Mouse (Mus musculus): ENCODE results near the gene Szt2. TPM values are rescaled to one million over a fixed set of nuclear protein-coding genes. Genes with fewer than 3 reads are reported as not detected.

Gene Szt2
- total RNA-seq, 2 experiments from 2014 or later: 13.3 to 14.1 TPM

- no peak for ATAC-seq (replicated peaks; ENCODE audit: low FRiP score, poor library complexity, severe bottlenecking)
Observed at GRCm38 (mm10) chr4:118416329-118416728, 7.3 kb upstream of the Szt2 start.

- no peak for ATAC-seq (replicated peaks; ENCODE audit: low FRiP score, poor library complexity, severe bottlenecking)
Observed at GRCm38 (mm10) chr4:118415779-118416178, 6.7 kb upstream of the Szt2 start.

- ATAC-seq (replicated peaks; ENCODE audit: low FRiP score, poor library complexity, severe bottlenecking): no peak
Observed at GRCm38 (mm10) chr4:118413553-118413952, 4.5 kb upstream of the Szt2 start.

DNA sequence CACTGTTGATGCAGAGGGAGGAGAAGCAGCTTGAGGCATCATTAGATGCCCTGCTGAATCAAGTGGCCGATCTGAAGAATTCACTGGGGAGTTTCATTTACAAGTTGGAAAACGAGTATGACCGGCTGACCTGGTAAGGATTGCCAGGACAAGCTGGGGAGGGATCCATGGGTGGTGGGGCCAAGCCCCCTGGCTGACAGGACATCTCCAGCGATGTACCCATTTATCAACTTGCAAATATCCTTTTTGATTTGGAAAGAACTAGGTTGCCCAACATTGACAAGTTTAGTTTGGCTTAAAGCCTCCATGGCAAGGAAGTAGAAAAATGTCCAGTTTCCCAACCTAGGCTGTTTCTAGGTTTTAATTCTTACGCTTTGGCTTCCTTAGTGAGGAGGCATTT lies 1.8 kb upstream of the Szt2 start:
- ATAC-seq (replicated peaks; ENCODE audit: low FRiP score, poor library complexity, severe bottlenecking): no peak

GRCm38 (mm10) chr4:118402701-118403100 lies 6.4 kb downstream of the Szt2 start:
- no peak for ATAC-seq (replicated peaks; ENCODE audit: low FRiP score, poor library complexity, severe bottlenecking)

DNA sequence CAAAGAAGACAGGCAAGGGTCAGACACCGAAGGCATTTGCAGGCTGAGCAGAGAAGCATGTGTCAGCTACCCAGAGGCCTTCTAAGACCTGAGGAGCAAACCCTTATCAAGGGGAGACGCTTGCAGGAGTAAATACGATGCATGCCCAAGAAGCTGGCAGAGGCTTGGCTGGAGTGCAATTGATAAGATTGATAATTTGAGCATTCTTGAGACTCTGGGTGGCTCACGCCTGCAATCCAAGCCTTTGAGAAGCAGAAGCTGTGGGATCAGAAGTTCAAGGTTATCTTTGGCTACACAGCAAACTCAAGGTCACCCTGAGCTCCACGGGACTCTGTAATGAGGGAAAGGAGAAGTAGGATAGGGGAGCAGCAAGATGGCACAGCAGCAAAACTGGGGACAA lies 7.2 kb downstream of the Szt2 start:
- ATAC-seq (replicated peaks; ENCODE audit: low FRiP score, poor library complexity, severe bottlenecking): peak; percentile 26; the same call in 1 of the 2 replicates

- no peak for ATAC-seq (replicated peaks; ENCODE audit: low FRiP score, poor library complexity, severe bottlenecking)
Observed at GRCm38 (mm10) chr4:118401421-118401820, 7.7 kb downstream of the Szt2 start.

GRCm38 (mm10) chr4:118398400-118398799 lies 10.7 kb downstream of the Szt2 start:
- ATAC-seq (replicated peaks; ENCODE audit: low FRiP score, poor library complexity, severe bottlenecking): no peak

- no peak for ATAC-seq (replicated peaks; ENCODE audit: low FRiP score, poor library complexity, severe bottlenecking)
Observed at GRCm38 (mm10) chr4:118396433-118396832, 12.6 kb downstream of the Szt2 start.

GRCm38 (mm10) chr4:118395289-118395688 lies 13.8 kb downstream of the Szt2 start:
- ATAC-seq (replicated peaks; ENCODE audit: low FRiP score, poor library complexity, severe bottlenecking): peak; percentile 54

GRCm38 (mm10) chr4:118394505-118394904 lies 14.6 kb downstream of the Szt2 start:
- ATAC-seq (replicated peaks; ENCODE audit: low FRiP score, poor library complexity, severe bottlenecking): no peak

- no peak for ATAC-seq (replicated peaks; ENCODE audit: low FRiP score, poor library complexity, severe bottlenecking)
Observed at GRCm38 (mm10) chr4:118390146-118390545, 18.9 kb downstream of the Szt2 start.

DNA sequence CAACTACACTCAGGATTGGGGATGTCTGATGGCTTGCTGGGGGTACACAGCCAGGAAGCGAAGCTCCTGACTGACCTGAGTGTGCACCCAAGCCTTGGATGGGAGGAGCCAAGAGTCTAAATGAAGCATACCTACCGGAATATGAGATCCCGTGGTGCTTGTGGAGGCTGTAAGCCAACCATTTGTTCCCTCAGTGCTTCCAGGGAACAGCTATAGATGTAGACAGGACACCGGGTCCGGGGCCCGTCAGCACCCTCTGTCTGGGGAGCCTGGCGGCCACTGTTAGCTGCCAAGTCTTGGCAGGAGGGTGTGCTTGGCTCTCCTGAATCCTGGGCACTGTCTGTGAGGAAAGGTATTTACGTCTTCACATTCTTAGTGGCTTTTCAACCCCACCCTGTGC lies 21.8 kb downstream of the Szt2 start:
- no peak for ATAC-seq (replicated peaks; ENCODE audit: low FRiP score, poor library complexity, severe bottlenecking)

DNA sequence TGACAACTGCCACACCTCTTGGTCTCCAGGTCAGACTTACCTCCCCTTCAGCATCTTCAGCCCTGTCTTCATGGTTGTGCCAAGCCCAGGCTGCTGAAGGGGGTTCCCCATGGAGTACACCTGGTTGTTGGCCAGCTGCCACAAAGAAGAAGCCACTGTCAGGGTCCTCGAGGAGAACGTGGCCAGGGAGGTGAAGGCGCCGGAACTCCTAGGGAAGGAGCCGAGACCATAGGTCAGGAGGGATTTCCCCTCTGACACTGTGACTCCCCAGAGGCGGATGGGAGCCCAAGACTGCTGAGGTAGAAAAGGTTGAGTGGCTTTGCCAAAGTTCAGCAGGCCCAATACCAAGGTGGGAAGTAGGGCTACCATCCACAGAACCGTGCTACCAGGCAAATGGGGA lies 25.8 kb downstream of the Szt2 start:
- no peak for ATAC-seq (replicated peaks; ENCODE audit: low FRiP score, poor library complexity, severe bottlenecking)

- no peak for ATAC-seq (replicated peaks; ENCODE audit: low FRiP score, poor library complexity, severe bottlenecking)
Observed at GRCm38 (mm10) chr4:118375999-118376398, 33.1 kb downstream of the Szt2 start.

DNA sequence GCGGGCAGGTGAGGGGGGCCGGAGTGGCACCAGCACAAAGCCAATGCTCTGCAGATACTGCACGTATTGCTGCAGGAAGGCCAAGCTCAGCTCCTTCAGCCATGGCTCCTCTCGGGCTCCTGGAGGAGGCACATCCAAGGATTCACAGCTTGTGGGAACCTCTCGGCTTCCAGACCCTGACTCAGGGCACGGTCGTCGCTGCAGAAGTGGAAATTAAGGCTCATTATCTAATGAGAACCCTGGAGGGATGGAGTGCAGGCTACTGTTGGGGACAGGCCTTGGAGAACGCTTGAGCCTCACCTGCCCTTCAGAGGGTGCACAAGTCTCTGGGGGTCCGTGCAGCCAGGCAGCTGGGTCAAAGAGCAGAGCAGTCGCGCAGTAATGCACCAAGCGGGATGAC lies 37.3 kb downstream of the Szt2 start:
- ATAC-seq (replicated peaks; ENCODE audit: low FRiP score, poor library complexity, severe bottlenecking): no peak

DNA sequence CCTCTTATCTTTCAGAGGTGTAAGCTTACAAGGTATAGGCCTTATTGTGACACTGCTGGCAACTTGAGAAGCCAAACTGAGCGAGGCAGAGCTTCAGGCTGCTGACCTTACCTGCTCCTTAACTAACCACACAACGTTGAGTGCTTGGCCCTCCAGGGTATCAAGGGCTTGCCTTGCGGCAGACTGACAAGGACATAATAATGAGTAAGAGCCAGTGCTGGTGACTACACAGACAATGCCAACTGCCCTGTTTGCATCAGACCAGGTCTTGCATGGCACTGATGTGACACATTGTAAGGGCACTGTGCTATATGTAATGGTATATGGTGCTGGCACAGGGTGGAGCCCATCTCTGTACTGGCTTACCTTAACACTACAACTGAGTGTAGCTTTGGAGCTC lies 40.5 kb downstream of the Szt2 start:
- no peak for ATAC-seq (replicated peaks; ENCODE audit: low FRiP score, poor library complexity, severe bottlenecking)

GRCm38 (mm10) chr4:118367551-118367950 lies 41.5 kb downstream of the Szt2 start:
- no peak for ATAC-seq (replicated peaks; ENCODE audit: low FRiP score, poor library complexity, severe bottlenecking)

DNA sequence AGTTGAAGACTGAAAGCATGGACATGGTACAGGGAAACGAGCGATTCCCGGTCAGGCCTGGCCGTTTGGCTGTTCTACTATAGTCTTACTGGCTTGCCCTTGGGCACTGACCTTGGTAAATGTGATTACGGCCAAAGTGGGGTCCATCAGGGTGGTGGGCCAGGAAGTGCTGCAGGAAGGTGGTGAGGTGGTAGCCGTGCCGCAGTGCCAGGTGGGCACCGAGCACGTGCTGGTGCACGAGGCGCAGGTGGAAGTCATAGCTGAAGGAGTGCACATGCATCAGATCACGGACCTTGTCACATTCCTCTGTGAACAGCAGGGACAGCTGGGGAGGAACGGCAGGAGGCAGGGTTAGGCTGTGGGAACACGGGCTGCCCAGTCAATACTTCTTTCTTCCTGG lies 43.1 kb downstream of the Szt2 start:
- no peak for ATAC-seq (replicated peaks; ENCODE audit: low FRiP score, poor library complexity, severe bottlenecking)

GRCm38 (mm10) chr4:118364641-118365040 lies 44.4 kb downstream of the Szt2 start:
- ATAC-seq (replicated peaks; ENCODE audit: low FRiP score, poor library complexity, severe bottlenecking): no peak

GRCm38 (mm10) chr4:118363985-118364384 lies 45.1 kb downstream of the Szt2 start:
- no peak for ATAC-seq (replicated peaks; ENCODE audit: low FRiP score, poor library complexity, severe bottlenecking)

DNA sequence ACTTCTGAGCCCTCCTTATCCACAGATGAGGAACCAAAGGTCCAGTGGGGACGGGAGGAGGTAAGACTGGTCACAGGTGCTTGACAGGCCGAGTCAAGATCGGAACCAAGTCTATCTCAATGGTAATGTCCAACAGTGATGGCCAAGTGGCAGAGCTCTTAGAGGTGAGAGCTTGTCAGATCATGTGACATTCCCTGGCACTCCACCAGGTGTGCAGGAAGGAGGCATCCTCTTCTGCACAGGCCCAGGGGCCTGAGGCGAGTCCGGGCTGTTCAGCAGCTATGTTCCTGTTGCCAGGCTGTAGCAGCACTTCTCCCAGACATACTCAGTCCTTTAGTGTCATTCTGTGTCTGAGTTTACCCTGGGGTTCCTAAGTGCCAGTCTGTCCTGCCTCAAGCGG lies 46.2 kb downstream of the Szt2 start:
- no peak for ATAC-seq (replicated peaks; ENCODE audit: low FRiP score, poor library complexity, severe bottlenecking)

- ATAC-seq (replicated peaks; ENCODE audit: low FRiP score, poor library complexity, severe bottlenecking): no peak
Observed at GRCm38 (mm10) chr4:118361451-118361850, 47.6 kb downstream of the Szt2 start.

All from erythroblast, adult 5-6 weeks (primary cell).